Mouse (Mus musculus) forebrain, embryonic 10.5 days (tissue): ENCODE results near the gene Stxbp5l. TPM values are rescaled to one million over a fixed set of nuclear protein-coding genes. Genes with fewer than 3 reads are reported as not detected.
"Not testable (repeated sequence)": the region's sequence is repeated elsewhere in the genome, so short reads cannot be mapped to it uniquely, and the experiment has no call there.

Experiments used
- DNase-seq: peaks from one replicate; pipeline ENCODE4 v3.0.0-alpha.2; 2017; ENCODE audit warnings: low spot score; ENCODE audit errors: extremely low spot score
- H3K27ac ChIP-seq: fragments of 300-500 bp; sonication (generic); 2 replicates; pipeline ENCODE4 v1.5.1; 2016; ENCODE audit warnings: mild to moderate bottlenecking
- H3K27me3 ChIP-seq: fragments of 300-500 bp; sonication (generic); 2 replicates; pipeline ENCODE4 v1.6.1; 2016; ENCODE audit warnings: mild to moderate bottlenecking; ENCODE audit not compliant: poor library complexity, severe bottlenecking
- H3K36me3 ChIP-seq: fragments of 300-500 bp; sonication (generic); replicated peaks from 2 replicates; pipeline ENCODE4 v1.6.1; 2016; ENCODE audit warnings: mild to moderate bottlenecking, moderate library complexity
- H3K4me1 ChIP-seq: fragments of 300-500 bp; sonication (generic); 2 replicates; pipeline ENCODE4 v1.6.1; 2016
- H3K4me3 ChIP-seq: fragments of 300-500 bp; sonication (generic); 2 replicates; pipeline ENCODE4 v1.5.1; 2016; ENCODE audit warnings: mild to moderate bottlenecking, moderate library complexity
- H3K9me3 ChIP-seq: fragments of 300-500 bp; sonication (generic); 2 replicates; pipeline ENCODE4 v1.6.1; 2016; ENCODE audit warnings: mild to moderate bottlenecking, moderate library complexity
- WGBS: fragments of 180-500 bp; shearing (Covaris S2); methylation state at CpG from one replicate; pipeline ENCODE4 v1.1.7; 2016; 5-methylcytosine and 5-hydroxymethylcytosine counted together
- polyA plus RNA-seq: library from polyadenylated mRNA; unstranded; fragments of >200 nt; fragmentation: Nextera tagmentation; extraction: Ambion mirVana; gene quantifications from 2 replicates; pipeline ENCODE4 v1.2.1, GENCODE M21; 2016

The Stxbp5l gene
- polyA plus RNA-seq, 1 experiment from 2014 or later = 1.3 TPM

GRCm38 (mm10) chr16:37208783-37209182, 176.0 kb downstream of the Stxbp5l start:
- Histone ChIP-seq H3K27me3 (no peaks in the 10 kb centered on the region), H3K9me3 (no peaks in the 10 kb centered on the region), H3K27ac (no peak overlapping the region), H3K36me3 (no peaks in the 10 kb centered on the region), H3K4me1 (no peaks in the 10 kb centered on the region), H3K4me3 (no peak overlapping the region)
- DNase-seq = no peak

GRCm38 (mm10) chr16:37194152-37194551, 190.6 kb downstream of the Stxbp5l start:
- no peaks in the 10 kb centered on the region for H3K36me3 ChIP-seq
- H3K9me3 ChIP-seq = no peaks in the 10 kb centered on the region
- DNase-seq = no peak
- no peak overlapping the region for H3K4me3 ChIP-seq
- no peaks in the 10 kb centered on the region for H3K4me1 ChIP-seq
- H3K27ac ChIP-seq = no peak overlapping the region
- H3K27me3 ChIP-seq = no peaks in the 10 kb centered on the region

GRCm38 (mm10) chr16:37125190-37125589, 259.6 kb downstream of the Stxbp5l start:
- DNase-seq, H3K36me3 ChIP-seq, H3K9me3 ChIP-seq, H3K4me3 ChIP-seq, H3K27ac ChIP-seq, H3K4me1 ChIP-seq, H3K27me3 ChIP-seq: not testable (repeated sequence)
- WGBS = 100% methylated on average over 1 of the region's 1 CpGs

GRCm38 (mm10) chr16:37109285-37109684, 275.5 kb downstream of the Stxbp5l start:
- Histone ChIP-seq H3K4me3 (no peak overlapping the region), H3K4me1 (peaks cover 5% of the 10 kb centered on the region), H3K9me3 (no peaks in the 10 kb centered on the region), H3K27ac (no peak overlapping the region), H3K27me3 (no peaks in the 10 kb centered on the region), H3K36me3 (no peaks in the 10 kb centered on the region)
- peak; percentile 17 for DNase-seq
- WGBS = 50% methylated on average over 3 of the region's 3 CpGs

- H3K27ac ChIP-seq = no peak overlapping the region
Observed at GRCm38 (mm10) chr16:37108763-37109162, 276.0 kb downstream of the Stxbp5l start.

GRCm38 (mm10) chr16:37094169-37094833, 290.5 kb downstream of the Stxbp5l start:
- peaks cover 99% of the 10 kb centered on the region for H3K36me3 ChIP-seq
- H3K4me1 ChIP-seq = no peaks in the 10 kb centered on the region
- 77% methylated on average over 4 of the region's 4 CpGs for WGBS

More at GRCm38 (mm10) chr16:37108763-37109162, 276.0 kb downstream of the Stxbp5l start:
- Histone ChIP-seq H3K4me3 (no peak overlapping the region), H3K4me1 (peaks cover 5% of the 10 kb centered on the region), H3K36me3 (no peaks in the 10 kb centered on the region), H3K27me3 (no peaks in the 10 kb centered on the region), H3K9me3 (no peaks in the 10 kb centered on the region)
- DNase-seq = no peak
- WGBS = 36% methylated on average over 5 of the region's 5 CpGs

GRCm38 (mm10) chr16:37089648-37090047, 295.1 kb downstream of the Stxbp5l start:
- H3K27ac ChIP-seq = no peak overlapping the region
- H3K36me3 ChIP-seq = peaks cover 97% of the 10 kb centered on the region
- no peaks in the 10 kb centered on the region for H3K4me1 ChIP-seq
- peaks cover 3% of the 10 kb centered on the region; the same call in 1 of the 2 replicates for H3K9me3 ChIP-seq
- no peak overlapping the region for H3K4me3 ChIP-seq
- no peaks in the 10 kb centered on the region for H3K27me3 ChIP-seq
- no peak for DNase-seq
- 92% methylated on average over 1 of the region's 1 CpGs for WGBS

More at GRCm38 (mm10) chr16:37094169-37094833, 290.5 kb downstream of the Stxbp5l start:
- Histone ChIP-seq H3K27me3 (no peaks in the 10 kb centered on the region), H3K9me3 (no peaks in the 10 kb centered on the region), H3K27ac (no peak overlapping the region), H3K4me3 (no peak overlapping the region)
- no peak for DNase-seq

GRCm38 (mm10) chr16:37072354-37072753, 312.4 kb downstream of the Stxbp5l start:
- Histone ChIP-seq H3K27ac (no peak overlapping the region), H3K9me3 (no peaks in the 10 kb centered on the region), H3K36me3 (peaks cover 66% of the 10 kb centered on the region), H3K4me1 (no peaks in the 10 kb centered on the region), H3K27me3 (no peaks in the 10 kb centered on the region), H3K4me3 (no peak overlapping the region)
- WGBS = 94% methylated on average over 5 of the region's 5 CpGs
- no peak for DNase-seq

Other genes with a start within 250 kb of the Stxbp5l start
- 50.8 and 53.2 TPM in 2 replicates for gene Gtf2e1, start 154.8 kb upstream of the Stxbp5l start, polyA plus RNA-seq
- 42.6 and 44.9 TPM in 2 replicates for gene Rabl3, start 154.9 kb upstream of the Stxbp5l start, polyA plus RNA-seq
- gene Hgd, start 195.2 kb upstream of the Stxbp5l start, polyA plus RNA-seq = 0.11 TPM in 1 of 2 replicates, not detected in the other